Mouse (Mus musculus): ENCODE data around the gene Eno3. TPM values are rescaled to one million over a fixed set of nuclear protein-coding genes. Genes with fewer than 3 reads are reported as not detected.

Gene Eno3
- polyA plus RNA-seq, 1 experiment = 75.8 TPM

GRCm38 (mm10) chr11:70671333-70672047 lies 14.5 kb downstream of the Eno3 start:
- no peaks in the 10 kb centered on the region for H3K36me3 ChIP-seq (ENCODE audit: control insufficient read depth, insufficient read depth, low read length)
- WGBS = 95% methylated on average over 16 of the region's 16 CpGs
- no peak overlapping the region for H3K4me3 ChIP-seq (ENCODE audit: control insufficient read depth, insufficient read depth, low read length)
- H3K27me3 ChIP-seq (ENCODE audit: control insufficient read depth, insufficient read depth, low read length) = no peaks in the 10 kb centered on the region
- no peak for DNase-seq
- no peak overlapping the region for H3K27ac ChIP-seq (ENCODE audit: control insufficient read depth, insufficient read depth, low read length)
- TF ChIP-seq CTCF (IDR thresholded peaks at IDR 0.05; ENCODE audit: borderline replicate concordance, control insufficient read depth, extremely low read depth, insufficient read depth, low read length, poor library complexity) = no peak
- no peak for TF ChIP-seq POLR2A (IDR thresholded peaks at IDR 0.05; ENCODE audit: control insufficient read depth, extremely low read depth, insufficient read depth, low read length, poor library complexity)
- peaks cover 21% of the 10 kb centered on the region for H3K4me1 ChIP-seq (replicated peaks; ENCODE audit: control insufficient read depth, insufficient read depth, low read length)

GRCm38 (mm10) chr11:70674014-70674413 lies 17.0 kb downstream of the Eno3 start:
- TF ChIP-seq CTCF (IDR thresholded peaks at IDR 0.05; ENCODE audit: borderline replicate concordance, control insufficient read depth, extremely low read depth, insufficient read depth, low read length, poor library complexity) (no peak), POLR2A (IDR thresholded peaks at IDR 0.05; ENCODE audit: control insufficient read depth, extremely low read depth, insufficient read depth, low read length, poor library complexity) (no peak)
- H3K36me3 ChIP-seq (ENCODE audit: control insufficient read depth, insufficient read depth, low read length) = peaks cover 2% of the 10 kb centered on the region; the same call in 1 of the 2 replicates
- no peak overlapping the region for H3K27ac ChIP-seq (ENCODE audit: control insufficient read depth, insufficient read depth, low read length)
- no peak overlapping the region for H3K4me3 ChIP-seq (ENCODE audit: control insufficient read depth, insufficient read depth, low read length)
- WGBS = 98% methylated on average over 6 of the region's 6 CpGs
- peaks cover 10% of the 10 kb centered on the region for H3K4me1 ChIP-seq (replicated peaks; ENCODE audit: control insufficient read depth, insufficient read depth, low read length)
- H3K27me3 ChIP-seq (ENCODE audit: control insufficient read depth, insufficient read depth, low read length) = no peaks in the 10 kb centered on the region
- DNase-seq = no peak

GRCm38 (mm10) chr11:70674501-70674900 lies 17.5 kb downstream of the Eno3 start:
- TF ChIP-seq POLR2A (IDR thresholded peaks at IDR 0.05; ENCODE audit: control insufficient read depth, extremely low read depth, insufficient read depth, low read length, poor library complexity) (no peak), CTCF (IDR thresholded peaks at IDR 0.05; ENCODE audit: borderline replicate concordance, control insufficient read depth, extremely low read depth, insufficient read depth, low read length, poor library complexity) (no peak)
- no peak for DNase-seq

GRCm38 (mm10) chr11:70678092-70678491 lies 21.1 kb downstream of the Eno3 start:
- Histone ChIP-seq H3K36me3 (ENCODE audit: control insufficient read depth, insufficient read depth, low read length) (peaks cover 7% of the 10 kb centered on the region), H3K27me3 (ENCODE audit: control insufficient read depth, insufficient read depth, low read length) (no peaks in the 10 kb centered on the region), H3K4me3 (ENCODE audit: control insufficient read depth, insufficient read depth, low read length) (no peak overlapping the region), H3K4me1 (replicated peaks; ENCODE audit: control insufficient read depth, insufficient read depth, low read length) (peaks cover 6% of the 10 kb centered on the region), H3K27ac (ENCODE audit: control insufficient read depth, insufficient read depth, low read length) (no peak overlapping the region)
- 95% methylated on average over 9 of the region's 9 CpGs for WGBS
- TF ChIP-seq POLR2A (IDR thresholded peaks at IDR 0.05; ENCODE audit: control insufficient read depth, extremely low read depth, insufficient read depth, low read length, poor library complexity) (no peak), CTCF (IDR thresholded peaks at IDR 0.05; ENCODE audit: borderline replicate concordance, control insufficient read depth, extremely low read depth, insufficient read depth, low read length, poor library complexity) (no peak)
- no peak for DNase-seq

More at GRCm38 (mm10) chr11:70674501-70674900, 17.5 kb downstream of the Eno3 start:
- H3K27ac ChIP-seq (ENCODE audit: control insufficient read depth, insufficient read depth, low read length) = no peak overlapping the region
- WGBS = 43% methylated on average over 11 of the region's 11 CpGs
- H3K4me3 ChIP-seq (ENCODE audit: control insufficient read depth, insufficient read depth, low read length) = no peak overlapping the region
- H3K36me3 ChIP-seq (ENCODE audit: control insufficient read depth, insufficient read depth, low read length) = peaks cover 7% of the 10 kb centered on the region; the same call in 1 of the 2 replicates
- H3K27me3 ChIP-seq (ENCODE audit: control insufficient read depth, insufficient read depth, low read length) = no peaks in the 10 kb centered on the region
- peaks cover 10% of the 10 kb centered on the region for H3K4me1 ChIP-seq (replicated peaks; ENCODE audit: control insufficient read depth, insufficient read depth, low read length)

- no peak for TF ChIP-seq CTCF (IDR thresholded peaks at IDR 0.05; ENCODE audit: borderline replicate concordance, control insufficient read depth, extremely low read depth, insufficient read depth, low read length, poor library complexity)
- TF ChIP-seq POLR2A (IDR thresholded peaks at IDR 0.05; ENCODE audit: control insufficient read depth, extremely low read depth, insufficient read depth, low read length, poor library complexity) = no peak
- Histone ChIP-seq H3K27me3 (ENCODE audit: control insufficient read depth, insufficient read depth, low read length) (no peaks in the 10 kb centered on the region), H3K4me1 (replicated peaks; ENCODE audit: control insufficient read depth, insufficient read depth, low read length) (peaks cover 6% of the 10 kb centered on the region), H3K4me3 (ENCODE audit: control insufficient read depth, insufficient read depth, low read length) (no peak overlapping the region), H3K27ac (ENCODE audit: control insufficient read depth, insufficient read depth, low read length) (no peak overlapping the region), H3K36me3 (ENCODE audit: control insufficient read depth, insufficient read depth, low read length) (peaks cover 7% of the 10 kb centered on the region)
- 95% methylated on average over 2 of the region's 2 CpGs for WGBS
- DNase-seq = no peak
Measured at GRCm38 (mm10) chr11:70678576-70678975, 21.6 kb downstream of the Eno3 start.

- peaks cover 3% of the 10 kb centered on the region for H3K4me1 ChIP-seq (replicated peaks; ENCODE audit: control insufficient read depth, insufficient read depth, low read length)
- H3K27me3 ChIP-seq (ENCODE audit: control insufficient read depth, insufficient read depth, low read length) = no peaks in the 10 kb centered on the region
- DNase-seq = no peak
- H3K4me3 ChIP-seq (ENCODE audit: control insufficient read depth, insufficient read depth, low read length) = no peak overlapping the region
- H3K36me3 ChIP-seq (ENCODE audit: control insufficient read depth, insufficient read depth, low read length) = peaks cover 10% of the 10 kb centered on the region
- H3K27ac ChIP-seq (ENCODE audit: control insufficient read depth, insufficient read depth, low read length) = no peak overlapping the region
- 94% methylated on average over 8 of the region's 8 CpGs for WGBS
- TF ChIP-seq CTCF (IDR thresholded peaks at IDR 0.05; ENCODE audit: borderline replicate concordance, control insufficient read depth, extremely low read depth, insufficient read depth, low read length, poor library complexity) = no peak
- TF ChIP-seq POLR2A (IDR thresholded peaks at IDR 0.05; ENCODE audit: control insufficient read depth, extremely low read depth, insufficient read depth, low read length, poor library complexity) = no peak
Measured at GRCm38 (mm10) chr11:70679361-70679760, 22.4 kb downstream of the Eno3 start.

Measured in thymus, adult 2 months (tissue).